Mouse (Mus musculus) neutrophil, adult 5-6 weeks (primary cell): Measurements from ENCODE around the gene Hoxb4. TPM values are rescaled to one million over a fixed set of nuclear protein-coding genes. Genes with fewer than 3 reads are reported as not detected.

Source experiments
- ATAC-seq: fragments of 151-379, 151-347 bp; 2 replicates; pipeline ENCODE4 v1.8.0; 2017; ENCODE audit warnings: mild to moderate bottlenecking, moderate TSS enrichment; ENCODE audit not compliant: insufficient number of reproducible peaks, poor library complexity, low FRiP score, severe bottlenecking; ENCODE audit errors: extremely low read depth
- total RNA-seq: library from RNA; stranded (forward); fragments of 200-1000 nt; gene quantifications from 2 replicates; pipeline ENCODE4 v1.2.3, GENCODE M21; 2017

Gene Hoxb4
- total RNA-seq, 1 experiment from 2014 or later: 4.2 TPM

GRCm38 (mm10) chr11:96325747-96326212 lies 7.7 kb downstream of the Hoxb4 start:
- no peak for ATAC-seq

- no peak for ATAC-seq
Measured at GRCm38 (mm10) chr11:96326705-96327104, 8.6 kb downstream of the Hoxb4 start.

- ATAC-seq: no peak
Measured at GRCm38 (mm10) chr11:96327122-96327521, 9.1 kb downstream of the Hoxb4 start.

DNA sequence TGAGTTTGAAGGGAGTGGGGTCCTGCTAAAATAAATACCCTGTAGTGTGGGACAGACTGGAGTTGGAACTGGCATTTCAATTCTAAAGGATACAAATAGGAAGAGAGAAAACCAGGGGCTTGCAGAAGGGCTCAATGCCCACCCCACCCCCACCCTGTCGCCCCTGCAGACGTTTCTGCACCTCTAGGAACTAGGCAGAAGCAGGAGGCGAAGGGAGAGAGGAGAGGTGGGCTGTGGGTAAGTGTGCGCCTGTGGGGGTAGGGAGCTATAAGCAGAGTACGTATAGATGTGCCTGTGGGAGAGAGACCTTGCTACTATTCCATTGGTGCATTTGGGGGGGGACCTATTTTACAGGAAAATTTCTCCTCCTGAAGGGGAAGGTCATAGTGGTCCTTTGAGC lies 9.7 kb downstream of the Hoxb4 start:
- ATAC-seq: no peak

- no peak for ATAC-seq
Measured at GRCm38 (mm10) chr11:96328605-96329004, 10.5 kb downstream of the Hoxb4 start.

GRCm38 (mm10) chr11:96332105-96332504 lies 14.0 kb downstream of the Hoxb4 start:
- no peak for ATAC-seq

- ATAC-seq: no peak
Measured at GRCm38 (mm10) chr11:96332618-96333032, 14.6 kb downstream of the Hoxb4 start.

DNA sequence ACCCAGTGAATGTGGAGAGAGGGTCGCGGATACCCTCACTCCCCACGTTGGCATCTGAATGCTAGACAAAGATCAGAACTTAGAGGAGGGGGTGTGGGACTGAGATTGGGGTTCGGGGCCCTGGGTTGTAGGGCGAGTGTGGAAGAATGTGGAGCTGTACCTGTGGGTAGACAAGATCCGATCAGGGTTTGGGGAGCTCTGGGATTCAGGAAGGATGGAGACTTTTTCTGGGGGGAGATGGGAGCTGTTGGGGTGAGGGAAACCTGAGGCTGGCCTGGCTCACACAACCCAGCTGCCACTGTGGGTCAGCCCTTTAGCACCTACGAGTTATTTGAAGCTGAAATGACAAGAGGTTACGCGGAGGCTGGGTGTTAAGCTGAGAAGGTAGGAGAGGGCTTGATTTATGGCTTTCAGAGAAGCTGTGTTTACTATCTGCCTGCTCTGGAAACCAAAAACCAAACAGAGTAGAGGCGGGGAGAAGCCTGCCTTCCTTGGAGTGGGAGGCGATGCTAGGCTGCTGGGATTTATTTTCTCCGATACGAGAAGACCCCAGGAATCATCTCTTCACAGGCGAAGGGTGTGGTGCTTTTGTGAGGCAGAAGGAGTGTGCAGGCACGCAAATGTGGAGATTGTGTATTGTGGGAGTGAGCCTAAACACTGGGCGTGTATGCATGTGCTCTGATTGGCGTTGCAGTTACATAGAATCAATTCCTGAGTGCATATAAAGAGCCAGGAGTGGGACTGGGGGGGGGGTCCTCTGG lies 15.4 kb downstream of the Hoxb4 start:
- ATAC-seq: no peak

GRCm38 (mm10) chr11:96334002-96334364 lies 15.9 kb downstream of the Hoxb4 start:
- no peak for ATAC-seq

DNA sequence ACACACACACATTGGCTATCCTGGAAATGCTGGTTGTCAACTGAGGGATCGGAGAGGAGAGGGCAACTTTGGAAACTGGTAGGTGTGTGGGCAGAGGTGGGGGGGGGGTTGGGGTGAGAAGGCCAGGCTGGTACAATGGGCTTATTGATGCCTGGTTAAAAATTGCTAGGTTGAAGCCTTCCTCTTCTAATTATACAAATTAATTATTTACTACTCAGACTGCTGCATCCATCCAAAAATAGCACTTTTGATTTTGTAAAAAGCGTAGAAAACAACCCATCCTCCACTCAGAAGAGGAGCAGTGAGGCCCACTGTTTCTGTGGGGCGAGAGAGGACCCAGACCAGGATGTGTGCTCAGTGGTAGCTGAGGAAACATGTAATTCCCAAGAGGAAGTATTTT lies 16.9 kb downstream of the Hoxb4 start:
- ATAC-seq: no peak

DNA sequence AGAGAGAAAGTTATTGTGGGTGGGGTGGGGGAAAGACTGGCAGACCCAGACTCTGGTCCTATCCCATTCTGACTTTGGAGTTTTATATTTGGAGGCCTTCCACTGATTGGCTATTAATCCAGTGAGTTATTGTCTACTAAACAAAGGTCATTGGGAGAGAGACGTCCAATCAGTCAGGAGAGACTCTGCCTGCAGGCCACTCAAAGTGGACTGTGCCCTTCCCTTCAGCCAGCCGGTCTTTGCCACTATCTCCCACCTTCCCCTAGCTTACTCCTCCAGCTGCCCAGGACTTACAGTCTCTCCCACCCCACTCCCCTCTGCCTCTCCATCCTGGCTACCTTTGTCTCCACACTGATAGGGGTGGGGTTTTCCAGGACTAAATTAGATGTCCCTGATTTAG lies 18.5 kb downstream of the Hoxb4 start:
- no peak for ATAC-seq

GRCm38 (mm10) chr11:96337026-96337425 lies 19.0 kb downstream of the Hoxb4 start:
- no peak for ATAC-seq

DNA sequence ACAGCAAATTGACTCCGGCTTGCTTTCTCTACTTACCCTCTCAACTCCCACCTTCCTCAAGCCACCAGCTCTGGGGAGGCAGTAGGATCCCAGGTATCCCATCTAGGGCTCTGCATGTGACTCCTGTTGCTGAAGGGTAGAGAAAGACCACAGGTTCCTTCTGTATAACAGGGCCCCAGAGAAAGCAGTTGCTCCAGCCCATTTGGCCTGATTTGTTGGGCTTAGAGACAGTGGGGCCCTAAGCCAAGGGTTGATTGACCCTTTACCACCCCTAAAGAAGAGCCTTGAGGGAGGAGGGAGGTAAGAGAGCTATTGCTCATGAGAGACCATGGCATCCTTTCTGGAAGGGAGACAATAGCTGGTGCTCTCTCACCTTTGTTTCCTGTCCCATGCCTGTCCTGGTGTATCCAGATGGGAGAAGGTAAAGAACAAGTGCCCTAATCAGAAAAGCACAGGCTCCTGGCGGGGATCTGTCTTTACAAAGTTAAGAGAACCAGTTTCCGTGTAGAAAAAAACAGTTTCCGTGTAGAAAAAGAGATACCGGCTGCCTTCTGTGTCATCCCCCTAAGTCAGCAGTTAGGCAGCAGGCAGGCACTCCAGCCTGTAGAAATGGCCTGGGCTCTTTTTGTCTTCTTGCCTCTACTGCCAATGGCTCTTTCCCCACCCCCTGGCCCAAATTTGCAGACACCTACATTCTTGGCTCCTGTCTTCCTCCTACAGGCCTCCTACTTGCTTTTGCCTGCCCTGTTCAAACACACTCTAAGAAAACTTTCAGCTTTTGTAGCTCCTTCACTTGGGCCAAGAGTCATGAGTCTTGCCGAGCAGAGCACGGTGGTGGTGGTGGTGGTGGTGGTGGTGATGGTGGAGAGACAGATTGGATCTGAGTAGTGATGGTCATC lies 21.1 kb downstream of the Hoxb4 start:
- no peak for ATAC-seq

DNA sequence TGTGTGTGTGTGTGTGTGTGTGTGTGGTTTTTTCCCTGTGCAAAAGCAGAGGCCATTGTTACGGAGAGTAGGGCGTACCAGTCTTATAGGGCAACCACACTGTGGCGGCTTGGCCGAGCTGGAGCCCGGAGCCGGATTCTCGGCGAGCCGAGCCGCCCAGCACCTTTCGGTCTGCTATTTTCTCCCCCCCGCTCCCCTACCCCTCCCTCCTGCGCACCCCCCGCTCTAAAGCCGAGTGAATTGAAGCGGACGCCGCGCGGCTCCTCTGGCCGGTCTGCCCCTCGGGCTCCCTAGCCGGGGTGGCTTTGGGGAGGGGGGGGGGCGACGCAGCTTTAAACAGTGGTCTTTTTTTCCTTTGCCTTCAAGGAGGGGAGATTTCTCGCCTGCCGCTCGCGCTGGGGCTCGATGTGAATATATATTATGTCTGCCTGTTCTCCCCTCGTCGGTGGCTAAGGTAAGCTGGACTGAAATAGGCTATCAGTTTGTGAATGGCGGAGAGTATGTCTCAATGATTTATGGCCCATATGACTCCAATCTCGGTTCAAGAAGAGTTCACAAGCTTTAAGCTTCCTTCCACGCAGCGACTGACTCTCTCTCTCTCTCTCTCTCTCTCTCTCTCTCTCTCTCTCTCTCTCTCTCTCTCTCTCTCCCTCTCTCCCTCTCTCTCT lies 22.8 kb downstream of the Hoxb4 start:
- ATAC-seq: no peak

DNA sequence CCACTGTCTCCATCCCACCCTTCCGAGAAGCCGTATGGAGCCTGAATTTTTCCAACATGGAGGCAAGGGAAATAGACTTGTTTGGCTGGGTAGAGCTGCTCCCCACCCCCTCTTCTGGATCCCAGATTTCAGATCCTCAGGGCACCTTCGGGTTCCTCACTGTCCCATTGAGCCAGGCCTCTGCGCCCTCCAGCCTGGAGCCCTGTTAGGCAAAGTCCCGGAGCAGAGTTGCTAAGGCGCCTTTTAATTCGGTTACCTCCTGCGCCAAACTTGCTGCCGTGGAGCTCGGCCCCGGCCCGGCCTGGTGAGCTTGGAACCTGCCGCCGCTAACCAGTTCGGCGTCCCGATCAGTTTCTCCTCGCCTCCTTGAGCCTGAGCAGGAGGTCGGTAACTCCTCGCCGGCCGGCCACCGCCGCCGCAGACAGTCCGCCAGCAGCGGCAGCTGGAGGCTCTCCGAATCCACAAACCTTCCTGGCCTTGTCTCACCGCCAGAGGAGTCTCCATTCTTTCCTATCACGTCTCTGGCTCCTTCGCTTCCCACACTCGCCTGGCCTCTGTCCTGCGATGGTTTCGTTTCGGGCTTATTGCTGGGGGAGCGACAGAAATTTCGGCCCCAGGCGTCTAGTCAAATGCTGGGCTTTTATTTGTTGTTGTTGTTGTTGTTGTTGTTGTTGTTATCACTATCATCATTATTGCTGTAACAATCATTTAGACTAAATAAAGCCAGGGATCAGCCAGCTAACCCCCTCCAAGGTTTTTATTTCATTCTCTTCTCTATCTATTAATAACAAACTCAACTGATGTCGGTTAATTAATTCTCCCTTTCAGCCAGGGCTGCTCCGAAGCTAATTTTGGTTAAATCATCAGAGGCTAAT lies 23.9 kb downstream of the Hoxb4 start:
- no peak for ATAC-seq

GRCm38 (mm10) chr11:96342576-96342930 lies 24.5 kb downstream of the Hoxb4 start:
- no peak for ATAC-seq

- ATAC-seq: no peak
Measured at GRCm38 (mm10) chr11:96343206-96343745, 25.2 kb downstream of the Hoxb4 start.

DNA sequence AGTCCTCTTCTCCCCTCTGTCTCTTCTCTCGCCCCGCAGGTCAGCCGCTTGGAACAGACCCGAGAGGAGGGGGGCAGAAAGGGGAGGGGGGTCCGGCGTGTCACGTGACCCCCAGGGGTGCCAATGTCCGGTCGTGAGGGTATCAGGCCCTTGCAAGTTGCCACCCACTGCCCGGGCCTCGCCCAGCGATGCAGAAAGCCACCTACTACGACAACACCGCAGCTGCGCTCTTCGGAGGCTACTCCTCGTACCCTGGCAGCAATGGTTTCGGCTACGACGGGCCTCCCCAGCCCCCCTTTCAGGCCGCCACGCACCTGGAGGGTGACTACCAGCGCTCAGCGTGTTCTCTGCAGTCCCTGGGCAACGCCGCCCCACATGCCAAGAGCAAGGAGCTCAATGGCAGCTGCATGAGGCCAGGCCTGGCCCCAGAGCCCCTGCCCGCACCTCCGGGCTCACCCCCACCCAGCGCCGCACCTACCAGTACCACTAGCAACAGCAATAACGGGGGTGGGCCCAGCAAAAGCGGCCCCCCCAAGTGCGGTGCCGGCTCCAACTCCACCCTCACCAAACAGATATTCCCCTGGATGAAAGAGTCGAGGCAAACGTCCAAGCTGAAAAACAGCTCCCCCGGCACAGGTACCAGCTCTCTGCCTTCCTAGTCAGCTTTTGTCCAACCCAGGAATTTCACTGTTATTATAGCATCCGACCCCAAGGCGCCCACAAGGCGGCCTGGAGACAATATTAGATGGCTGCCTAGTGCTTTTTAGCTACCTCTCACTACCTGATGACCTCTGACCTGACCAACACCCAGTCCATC lies 26.2 kb downstream of the Hoxb4 start:
- no peak for ATAC-seq
